Mouse (Mus musculus) MEL (cell line): Measurements from ENCODE around the gene Cul5. TPM values are rescaled to one million over a fixed set of nuclear protein-coding genes. Genes with fewer than 3 reads are reported as not detected.

Experiments used
- DNase-seq: peaks from one replicate; pipeline ENCODE4 v3.0.0; 2011; ENCODE audit warnings: low read depth, low spot score
- H3K27ac ChIP-seq: 2 replicates; pipeline ENCODE4 v1.5.1; 2012; ENCODE audit warnings: low read depth, mild to moderate bottlenecking, control low read depth, low read length, moderate library complexity; ENCODE audit not compliant: control insufficient read depth
- H3K27me3 ChIP-seq, 2 experiments: fragments of 150-350 bp in 1 of 2; sonication (generic) in 1 of 2; 2 replicates each; pipeline ENCODE4 v1.6.1; 2012; ENCODE audit warnings: low read length in 2 of 2, mild to moderate bottlenecking in 2 of 2, improper control_type of control experiment in 1 of 2, moderate library complexity in 1 of 2; ENCODE audit not compliant: insufficient read depth in 2 of 2, control insufficient read depth in 1 of 2
- H3K36me3 ChIP-seq, 2 experiments: 2 replicates each; pipeline ENCODE4 v1.6.1; 2012 to 2014; ENCODE audit warnings: low read length in 2 of 2, improper control_type of control experiment in 1 of 2, inconsistent platforms in 1 of 2, mild to moderate bottlenecking in 1 of 2; ENCODE audit not compliant: insufficient read depth in 2 of 2, control insufficient read depth in 1 of 2
- H3K4me1 ChIP-seq, 2 experiments: fragments of 150-350 bp in 1 of 2; sonication (generic) in 1 of 2; 2 replicates each; pipeline ENCODE4 v1.6.1; 2012; ENCODE audit warnings: low read length in 2 of 2, improper control_type of control experiment in 1 of 2, mild to moderate bottlenecking in 1 of 2; ENCODE audit not compliant: insufficient read depth in 2 of 2, control insufficient read depth in 1 of 2
- H3K4me3 ChIP-seq, 2 experiments: fragments of 150-350 bp in 1 of 2; sonication (generic) in 1 of 2; 2 replicates each; pipeline ENCODE4 v1.5.1; 2012; ENCODE audit warnings: low read depth in 2 of 2, low read length in 2 of 2, mild to moderate bottlenecking in 2 of 2, moderate library complexity in 2 of 2, control low read depth in 1 of 2, improper control_type of control experiment in 1 of 2; ENCODE audit not compliant: control insufficient read depth in 1 of 2, insufficient read depth in 1 of 2
- H3K79me2 ChIP-seq: 2 replicates; pipeline ENCODE4 v1.6.1; 2012; ENCODE audit warnings: mild to moderate bottlenecking, low read length, moderate library complexity; ENCODE audit not compliant: control insufficient read depth, poor library complexity, insufficient read depth
- H3K9ac ChIP-seq: 2 replicates; pipeline ENCODE4 v1.6.1; 2012; ENCODE audit warnings: low read depth, mild to moderate bottlenecking, control low read depth, low read length, moderate library complexity; ENCODE audit not compliant: control insufficient read depth, poor library complexity, severe bottlenecking
- H3K9me3 ChIP-seq: fragments of 150-350 bp; sonication (generic); replicated peaks from 2 replicates; pipeline ENCODE4 v1.6.1; 2012; ENCODE audit warnings: mild to moderate bottlenecking, low read length, improper control_type of control experiment, moderate library complexity; ENCODE audit not compliant: insufficient read depth
- BHLHE40 ChIP-seq: IDR thresholded peaks from 2 replicates; pipeline ENCODE4 v1.6.1; 2012; ENCODE audit warnings: low read depth, mild to moderate bottlenecking, inconsistent platforms, low read length, improper control_type of control experiment, borderline replicate concordance
- CHD1 ChIP-seq: IDR thresholded peaks from 2 replicates; pipeline ENCODE4 v1.6.1; 2012; ENCODE audit warnings: low read depth, mild to moderate bottlenecking, inconsistent platforms, low read length, improper control_type of control experiment
- CHD2 ChIP-seq: IDR thresholded peaks from 2 replicates; pipeline ENCODE4 v1.6.1; 2011; ENCODE audit warnings: low read length, improper control_type of control experiment
- CTCF ChIP-seq, 3 experiments: IDR thresholded peaks in 2 of 3; conservative IDR thresholded peaks in 1 of 3; 2 replicates each; pipeline ENCODE4 v1.5.1; 2011 to 2012; ENCODE audit warnings: low read length in 3 of 3, low read depth in 2 of 3, mild to moderate bottlenecking in 2 of 3, improper control_type of control experiment in 1 of 3, inconsistent platforms in 1 of 3, mixed read lengths in 1 of 3, moderate library complexity in 1 of 3; ENCODE audit not compliant: control insufficient read depth in 1 of 3, insufficient read depth in 1 of 3, poor library complexity in 1 of 3, severe bottlenecking in 1 of 3
- ETS1 ChIP-seq: IDR thresholded peaks from 2 replicates; pipeline ENCODE4 v1.6.1; 2012; ENCODE audit warnings: low read depth, mild to moderate bottlenecking, inconsistent platforms, low read length, improper control_type of control experiment, moderate library complexity
- GABPA ChIP-seq: IDR thresholded peaks from 2 replicates; pipeline ENCODE4 v1.6.1; 2012; ENCODE audit warnings: low read depth, mild to moderate bottlenecking, inconsistent platforms, low read length, improper control_type of control experiment, moderate library complexity
- MAX ChIP-seq: IDR thresholded peaks from 2 replicates; pipeline ENCODE4 v1.6.1; 2011; ENCODE audit warnings: low read length, improper control_type of control experiment
- MAZ ChIP-seq: IDR thresholded peaks from 2 replicates; pipeline ENCODE4 v1.6.1; 2012; ENCODE audit warnings: low read depth, mild to moderate bottlenecking, inconsistent platforms, low read length, improper control_type of control experiment
- MXI1 ChIP-seq: IDR thresholded peaks from 2 replicates; pipeline ENCODE4 v1.6.1; 2011; ENCODE audit warnings: mild to moderate bottlenecking, low read depth, low read length, improper control_type of control experiment
- POLR2A ChIP-seq, 2 experiments: IDR thresholded peaks; 2 replicates each; pipeline ENCODE4 v1.6.1; 2011 to 2012; ENCODE audit warnings: low read length in 2 of 2, mild to moderate bottlenecking in 2 of 2, control low read depth in 1 of 2, improper control_type of control experiment in 1 of 2, low read depth in 1 of 2, moderate library complexity in 1 of 2; ENCODE audit not compliant: control insufficient read depth in 1 of 2, insufficient read depth in 1 of 2, poor library complexity in 1 of 2
- POLR2AphosphoS2 ChIP-seq: IDR thresholded peaks from 2 replicates; pipeline ENCODE4 v1.6.1; 2011; ENCODE audit warnings: low read length, improper control_type of control experiment
- SIN3A ChIP-seq: IDR thresholded peaks from 2 replicates; pipeline ENCODE4 v1.6.1; 2012; ENCODE audit warnings: low read length, improper control_type of control experiment, inconsistent platforms
- TAL1 ChIP-seq: IDR thresholded peaks from 2 replicates; pipeline ENCODE4 v1.6.1; 2012; ENCODE audit warnings: mild to moderate bottlenecking, inconsistent platforms, low read length, moderate library complexity, mixed read lengths
- TBP ChIP-seq: IDR thresholded peaks from 2 replicates; pipeline ENCODE4 v1.8.0; 2011; ENCODE audit warnings: low read depth, low read length, improper control_type of control experiment
- USF1 ChIP-seq: IDR thresholded peaks from 2 replicates; pipeline ENCODE4 v1.6.1; 2014; ENCODE audit warnings: low read depth, mild to moderate bottlenecking, inconsistent platforms, low read length, improper control_type of control experiment, moderate library complexity
- USF2 ChIP-seq, 2 experiments: IDR thresholded peaks; 2 replicates each; pipeline ENCODE4 v1.6.1; 2011 to 2012; ENCODE audit warnings: improper control_type of control experiment in 2 of 2, low read length in 2 of 2, borderline replicate concordance in 1 of 2, inconsistent platforms in 1 of 2, low read depth in 1 of 2, mild to moderate bottlenecking in 1 of 2; ENCODE audit not compliant: insufficient read depth in 1 of 2
- ZC3H11A ChIP-seq: IDR thresholded peaks from 2 replicates; pipeline ENCODE4 v1.6.1; 2012; ENCODE audit warnings: low read depth, mild to moderate bottlenecking, inconsistent platforms, low read length, improper control_type of control experiment
- ZKSCAN1 ChIP-seq: IDR thresholded peaks from 2 replicates; pipeline ENCODE4 v1.6.1; 2012; ENCODE audit warnings: low read depth, mild to moderate bottlenecking, inconsistent platforms, low read length, improper control_type of control experiment, moderate library complexity
- ZNF384 ChIP-seq: IDR thresholded peaks from 2 replicates; pipeline ENCODE4 v1.6.1; 2012; ENCODE audit warnings: low read depth, mild to moderate bottlenecking, inconsistent platforms, low read length, improper control_type of control experiment
- polyA plus RNA-seq, 2 experiments: library from polyadenylated mRNA; stranded (reverse) in 1 of 2; unstranded in 1 of 2; fragments of >175 nt in 1 of 2; fragments of >200 nt in 1 of 2; gene quantifications; 2 replicates each; pipeline versions ENCODE4 v1.2.1 to v1.2.4; 2012; ENCODE audit warnings: low replicate concordance in 2 of 2, low read depth in 1 of 2; ENCODE audit not compliant: insufficient read length in 2 of 2, insufficient read depth in 1 of 2, missing spikeins in 1 of 2
- total RNA-seq: library from RNA; depleted of rRNA; stranded (reverse); fragments of 300-350 nt; gene quantifications from 2 replicates; pipeline ENCODE4 v1.2.3, GENCODE M21; 2012

Cul5 gene
- total and polyA plus RNA-seq, 3 experiments = 24.5 to 32.0 (median 30.7) TPM

DNA sequence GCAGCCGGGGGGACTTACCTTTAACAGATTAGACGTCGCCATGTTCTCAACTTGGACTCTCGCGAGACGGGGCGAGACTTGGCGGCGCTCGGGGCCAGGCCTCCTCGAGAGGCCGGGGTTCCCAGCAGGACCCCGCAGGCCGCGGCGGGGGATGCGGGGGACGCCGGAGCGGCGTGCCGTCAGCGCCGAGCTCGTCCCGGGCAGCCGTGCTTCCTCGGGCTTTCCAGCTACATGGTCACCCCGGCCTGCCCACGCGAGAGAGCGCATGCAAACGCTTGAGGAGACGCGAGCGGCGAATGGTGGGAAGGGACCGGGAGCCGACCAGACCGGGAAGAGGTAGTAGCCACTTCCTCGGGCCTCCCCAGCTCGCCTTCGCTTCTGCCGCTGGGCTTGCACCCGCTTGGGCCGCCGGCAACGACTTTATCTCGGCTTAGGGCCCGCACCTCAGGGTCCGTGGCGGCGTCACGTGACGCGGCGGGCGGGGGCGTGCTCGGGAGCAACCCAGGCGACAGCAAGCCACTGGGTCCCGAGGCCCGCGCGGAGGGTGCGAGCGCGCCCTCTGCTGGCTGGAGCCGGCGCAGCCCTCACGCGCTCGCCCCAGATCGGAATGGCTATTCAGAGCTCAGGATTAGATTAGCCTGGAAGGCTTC is 2.7 kb downstream of the Cul5 start (continued):
- TF ChIP-seq USF2 (IDR thresholded peaks at IDR 0.05; ENCODE audit: borderline replicate concordance in 1 of 2, insufficient read depth in 1 of 2, low read depth in 1 of 2, low read length in 2 of 2) (peak; percentile 65 to 93; a peak in 3 of 4 replicates), ZNF384 (no peak), USF1 (peak; percentile 99)

GRCm38 (mm10) chr9:53666665-53667019 is 3.2 kb downstream of the Cul5 start:
- TF ChIP-seq ZC3H11A = no peak
- TF ChIP-seq POLR2AphosphoS2 = no peak
- no peak for TF ChIP-seq CHD1
- no peak for TF ChIP-seq TAL1
- TF ChIP-seq GABPA = no peak
- no peak for TF ChIP-seq TBP
- TF ChIP-seq ETS1 = 0 out of 2 replicates have a peak, but pooled peaks have one; percentile 16
- TF ChIP-seq MAZ = no peak
- TF ChIP-seq, all 39 proteins: peak for 1
- no peak for DNase-seq
- peak overlapping the region; percentile 91 for H3K27ac ChIP-seq
- H3K9me3 ChIP-seq = no peaks in the 10 kb centered on the region
- H3K4me1 ChIP-seq = peaks cover 9 to 15% of the 10 kb centered on the region in 2 experiments
- H3K79me2 ChIP-seq = peaks cover 38% of the 10 kb centered on the region
- H3K27me3 ChIP-seq = no peaks in the 10 kb centered on the region; a peak in 1 of 4 replicates
- H3K36me3 ChIP-seq = peaks cover 4 to 46% of the 10 kb centered on the region in 2 experiments; a peak in 3 of 4 replicates
- H3K4me3 ChIP-seq = peak overlapping the region; percentile 76 to 100
- peak overlapping the region; percentile 100 for H3K9ac ChIP-seq

GRCm38 (mm10) chr9:53665428-53665827 is 4.4 kb downstream of the Cul5 start:
- Histone ChIP-seq H3K27ac (no peak overlapping the region), H3K4me1 (peaks cover 15 to 18% of the 10 kb centered on the region in 2 experiments), H3K79me2 (peaks cover 46% of the 10 kb centered on the region), H3K9me3 (no peaks in the 10 kb centered on the region), H3K4me3 (peak overlapping the region in 1 of 2 experiments; percentile 13; a peak in 2 of 4 replicates), H3K9ac (no peak overlapping the region), H3K27me3 (no peaks in the 10 kb centered on the region; a peak in 1 of 4 replicates), H3K36me3 (peaks cover 4 to 53% of the 10 kb centered on the region in 2 experiments; a peak in 3 of 4 replicates)
- no peak for DNase-seq
- TF ChIP-seq MXI1 (no peak), ETS1 (no peak), CTCF (IDR thresholded peaks at IDR 0.05 in 2 of 3, conservative IDR thresholded peaks at IDR 0.05 in 1 of 3; ENCODE audit: control insufficient read depth in 1 of 3, insufficient read depth in 1 of 3, low read depth in 2 of 3, low read length in 3 of 3, poor library complexity in 1 of 3, severe bottlenecking in 1 of 3) (no peak), POLR2A (IDR thresholded peaks at IDR 0.05; ENCODE audit: control insufficient read depth in 1 of 2, insufficient read depth in 1 of 2, low read depth in 1 of 2, low read length in 2 of 2, poor library complexity in 1 of 2) (no peak), MAX (no peak), SIN3A (no peak), BHLHE40 (no peak), ZKSCAN1 (no peak), CHD2 (no peak)
